Mouse (Mus musculus): Measurements from ENCODE around the gene Olfr872. TPM values are rescaled to one million over a fixed set of nuclear protein-coding genes. Genes with fewer than 3 reads are reported as not detected.
"Not testable (repeated sequence)": the region's sequence is repeated elsewhere in the genome, so short reads cannot be mapped to it uniquely, and the experiment has no call there.

Olfr872 gene
- polyA plus RNA-seq (2014; fragmentation: Nextera tagmentation; extraction: Ambion mirVana) = not detected in 2 replicates

DNA sequence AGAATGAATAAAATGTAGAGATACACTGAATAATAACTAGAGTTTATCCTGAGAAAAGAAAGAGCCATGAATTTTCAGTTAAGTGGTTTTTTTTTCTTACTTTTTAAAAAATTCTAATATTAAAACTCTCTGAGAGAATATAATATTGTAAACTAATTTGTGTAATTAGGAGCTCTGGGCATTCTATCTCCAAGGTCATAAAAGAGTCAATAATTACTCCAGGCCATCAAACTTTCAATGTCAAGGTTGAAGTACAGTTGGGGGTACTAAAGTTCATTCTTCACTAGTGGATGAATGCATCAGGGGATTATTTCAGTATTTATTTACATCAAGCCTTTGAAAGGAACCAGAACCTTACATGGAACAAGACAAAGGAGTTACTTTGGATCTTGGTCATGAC, at the start of gene Olfr872:
TSS of gene Olfr872 (plus strand) at position 301 of the 400 bp plus-strand sequence.
- TF ChIP-seq CTCF (IDR thresholded peaks at IDR 0.05; ENCODE audit: low read depth) = no peak
- Histone ChIP-seq H3K4me3 (ENCODE audit: low read depth, low read length) (no peak within 1 kb of the TSS), H3K4me1 (ENCODE audit: insufficient read depth) (no peaks in the 10 kb centered on the region), H3K4me2 (no peak within 1 kb of the TSS), H3K9me3 (ENCODE audit: low read depth, low read length) (no peaks in the 10 kb centered on the region), H3K36me3 (ENCODE audit: insufficient read depth) (no peaks in the 10 kb centered on the region), H3K9ac (no peak within 1 kb of the TSS), H3K27ac (ENCODE audit: low read depth) (no peak within 1 kb of the TSS), H3K27me3 (ENCODE audit: insufficient read depth, low read length) (no peaks in the 10 kb centered on the region)
- no peak for ATAC-seq (ENCODE audit: insufficient read depth)
- DNase-seq = no peak

DNA sequence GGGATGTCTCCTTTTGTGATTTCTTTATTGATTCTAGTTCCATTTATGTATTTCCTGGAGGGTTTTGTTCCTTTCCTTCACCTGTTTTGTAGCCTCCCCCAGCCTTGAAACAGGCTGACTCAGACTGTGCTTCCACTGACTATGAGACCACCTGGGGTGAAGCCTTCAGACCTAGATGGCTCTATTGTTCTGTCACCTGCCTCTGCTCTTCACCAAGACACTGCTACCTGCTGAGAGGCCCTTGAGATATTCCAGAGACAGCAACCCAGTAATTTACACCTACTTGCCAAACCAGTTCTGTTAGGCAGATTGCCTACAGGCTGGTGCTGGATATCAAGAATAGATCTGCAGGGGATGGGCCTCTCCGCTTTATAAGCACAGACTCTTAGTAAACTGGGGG, 34.8 kb upstream of the Olfr872 start:
- 63% methylated on average over 1 of the region's 1 CpGs for WGBS
- no peak for TF ChIP-seq CTCF (IDR thresholded peaks at IDR 0.05; ENCODE audit: low read depth)
- H3K27me3 ChIP-seq (ENCODE audit: insufficient read depth, low read length) = no peaks in the 10 kb centered on the region
- no peak overlapping the region for H3K9ac ChIP-seq
- H3K27ac ChIP-seq (ENCODE audit: low read depth) = no peak overlapping the region
- no peaks in the 10 kb centered on the region for H3K9me3 ChIP-seq (ENCODE audit: low read depth, low read length)
- H3K4me1 ChIP-seq (ENCODE audit: insufficient read depth) = no peaks in the 10 kb centered on the region
- ATAC-seq (ENCODE audit: insufficient read depth) (no peak), DNase-seq (no peak)
- no peaks in the 10 kb centered on the region for H3K36me3 ChIP-seq (ENCODE audit: insufficient read depth)
- no peak overlapping the region for H3K4me3 ChIP-seq (ENCODE audit: low read depth, low read length)
- no peak overlapping the region for H3K4me2 ChIP-seq

DNA sequence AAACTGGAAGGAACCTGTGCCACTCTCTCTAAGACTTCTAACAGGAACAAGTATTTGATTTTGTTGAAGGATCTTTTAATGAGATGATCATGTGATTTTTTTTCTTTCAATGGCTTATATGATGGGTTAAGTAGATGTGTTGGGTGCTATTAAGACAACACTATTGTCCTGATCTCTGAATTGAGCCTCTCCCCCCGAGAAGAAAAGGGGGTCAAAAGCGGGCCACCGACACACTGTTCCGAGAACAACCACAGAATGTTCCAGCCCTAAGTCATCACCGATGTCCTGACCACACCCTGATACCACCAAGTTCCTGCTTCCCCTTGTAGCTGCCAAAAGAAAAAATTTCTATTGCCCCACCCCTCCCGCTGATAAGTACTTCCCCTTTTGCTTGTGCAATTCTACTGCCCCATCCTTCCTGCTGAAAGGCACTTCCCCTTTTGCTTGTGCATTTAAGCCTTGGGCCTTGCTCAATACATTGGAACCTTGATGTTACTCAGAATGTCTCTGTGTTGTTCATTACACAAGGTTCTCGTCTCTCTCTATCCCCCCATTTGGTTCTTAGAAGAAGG, 33.4 kb upstream of the Olfr872 start:
- H3K27ac ChIP-seq (ENCODE audit: low read depth); DNase-seq; H3K9me3 ChIP-seq (ENCODE audit: low read depth, low read length); H3K9ac ChIP-seq; H3K36me3 ChIP-seq (ENCODE audit: insufficient read depth); H3K27me3 ChIP-seq (ENCODE audit: insufficient read depth, low read length); H3K4me3 ChIP-seq (ENCODE audit: low read depth, low read length); H3K4me1 ChIP-seq (ENCODE audit: insufficient read depth); ATAC-seq (ENCODE audit: insufficient read depth); H3K4me2 ChIP-seq: not testable (repeated sequence)
- WGBS = 90% methylated on average over 7 of the region's 7 CpGs

DNA sequence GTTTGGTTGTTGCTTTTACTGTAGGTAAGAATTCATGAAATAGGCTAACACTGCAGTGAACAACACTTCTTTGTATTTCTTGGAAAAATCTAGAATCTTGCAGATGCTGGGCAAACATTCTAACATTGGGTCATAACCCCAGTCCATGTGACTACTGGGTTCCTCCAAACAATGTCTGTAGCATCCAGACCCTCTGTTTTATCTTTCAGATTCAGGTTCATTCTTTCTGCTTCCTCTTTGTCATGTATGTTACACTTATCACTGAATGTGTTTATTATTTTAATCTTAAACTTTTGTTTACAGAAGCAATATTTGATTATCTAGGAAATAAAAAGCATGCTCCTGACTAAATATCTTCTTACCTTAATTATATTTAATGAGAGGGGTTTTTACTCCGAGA, 26.1 kb upstream of the Olfr872 start:
- DNase-seq = no peak
- H3K27me3 ChIP-seq (ENCODE audit: insufficient read depth, low read length) = no peaks in the 10 kb centered on the region
- 44% methylated on average over 1 of the region's 1 CpGs for WGBS
- H3K36me3 ChIP-seq (ENCODE audit: insufficient read depth) = no peaks in the 10 kb centered on the region
- no peak overlapping the region for H3K4me2 ChIP-seq
- ATAC-seq (ENCODE audit: insufficient read depth) = no peak
- no peaks in the 10 kb centered on the region for H3K9me3 ChIP-seq (ENCODE audit: low read depth, low read length)
- no peaks in the 10 kb centered on the region for H3K4me1 ChIP-seq (ENCODE audit: insufficient read depth)
- no peak overlapping the region for H3K4me3 ChIP-seq (ENCODE audit: low read depth, low read length)
- H3K9ac ChIP-seq = no peak overlapping the region
- no peak overlapping the region for H3K27ac ChIP-seq (ENCODE audit: low read depth)
- no peak for TF ChIP-seq CTCF (IDR thresholded peaks at IDR 0.05; ENCODE audit: low read depth)

DNA sequence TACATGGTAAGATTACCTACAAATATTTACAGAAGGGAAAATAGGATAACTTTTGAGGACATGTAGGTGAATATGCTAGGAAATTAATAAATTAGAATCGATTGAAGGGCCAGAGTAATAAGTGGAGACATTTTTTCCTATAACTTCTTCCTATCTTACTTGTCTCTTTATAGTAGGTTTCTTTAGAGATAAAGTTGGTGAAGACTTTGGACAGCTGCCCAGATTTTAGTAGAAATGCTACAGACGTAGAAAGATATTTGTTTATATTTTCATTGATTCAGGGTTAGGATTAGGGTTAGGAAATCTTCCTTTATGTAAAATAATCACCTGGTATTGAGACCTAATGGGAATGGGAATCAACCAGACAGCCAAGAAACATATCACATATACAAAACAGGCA, 25.4 kb upstream of the Olfr872 start:
- 50% methylated on average over 2 of the region's 2 CpGs for WGBS
- H3K4me3 ChIP-seq (ENCODE audit: low read depth, low read length) = no peak overlapping the region
- ATAC-seq (ENCODE audit: insufficient read depth) (no peak), DNase-seq (no peak)
- no peaks in the 10 kb centered on the region for H3K4me1 ChIP-seq (ENCODE audit: insufficient read depth)
- H3K9ac ChIP-seq = no peak overlapping the region
- no peaks in the 10 kb centered on the region for H3K36me3 ChIP-seq (ENCODE audit: insufficient read depth)
- no peaks in the 10 kb centered on the region for H3K9me3 ChIP-seq (ENCODE audit: low read depth, low read length)
- H3K4me2 ChIP-seq = no peak overlapping the region
- no peak for TF ChIP-seq CTCF (IDR thresholded peaks at IDR 0.05; ENCODE audit: low read depth)
- H3K27me3 ChIP-seq (ENCODE audit: insufficient read depth, low read length) = no peaks in the 10 kb centered on the region
- no peak overlapping the region for H3K27ac ChIP-seq (ENCODE audit: low read depth)

DNA sequence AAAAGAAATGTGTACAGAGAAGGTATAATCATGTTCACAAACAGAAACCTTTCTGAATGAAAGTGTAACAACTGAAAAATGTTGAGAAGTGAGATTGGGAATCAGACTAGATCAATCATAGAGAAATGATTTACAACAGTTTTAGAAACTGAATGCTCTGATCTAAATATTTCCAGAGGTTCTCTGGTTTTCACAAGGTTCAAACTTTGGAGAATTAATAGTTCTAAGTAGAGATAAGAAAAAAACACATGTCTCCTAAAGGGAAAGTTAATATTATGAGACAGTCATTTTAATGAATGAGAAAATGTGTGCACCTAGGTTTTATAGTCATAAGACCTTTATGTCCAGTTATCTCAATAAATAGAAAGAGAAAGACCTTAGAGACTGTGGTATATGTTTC, 25.0 kb upstream of the Olfr872 start, which contains the start of gene Olfr871:
TSS of gene Olfr871 (plus strand) at position 301 of the 400 bp plus-strand sequence.
- no peaks in the 10 kb centered on the region for H3K9me3 ChIP-seq (ENCODE audit: low read depth, low read length)
- no peak within 1 kb of the TSS for H3K4me2 ChIP-seq
- no peaks in the 10 kb centered on the region for H3K27me3 ChIP-seq (ENCODE audit: insufficient read depth, low read length)
- H3K9ac ChIP-seq = no peak within 1 kb of the TSS
- TF ChIP-seq CTCF (IDR thresholded peaks at IDR 0.05; ENCODE audit: low read depth) = no peak
- H3K36me3 ChIP-seq (ENCODE audit: insufficient read depth) = no peaks in the 10 kb centered on the region
- H3K4me1 ChIP-seq (ENCODE audit: insufficient read depth) = no peaks in the 10 kb centered on the region
- DNase-seq (no peak), ATAC-seq (ENCODE audit: insufficient read depth) (no peak)
- no peak within 1 kb of the TSS for H3K27ac ChIP-seq (ENCODE audit: low read depth)
- H3K4me3 ChIP-seq (ENCODE audit: low read depth, low read length) = no peak within 1 kb of the TSS

DNA sequence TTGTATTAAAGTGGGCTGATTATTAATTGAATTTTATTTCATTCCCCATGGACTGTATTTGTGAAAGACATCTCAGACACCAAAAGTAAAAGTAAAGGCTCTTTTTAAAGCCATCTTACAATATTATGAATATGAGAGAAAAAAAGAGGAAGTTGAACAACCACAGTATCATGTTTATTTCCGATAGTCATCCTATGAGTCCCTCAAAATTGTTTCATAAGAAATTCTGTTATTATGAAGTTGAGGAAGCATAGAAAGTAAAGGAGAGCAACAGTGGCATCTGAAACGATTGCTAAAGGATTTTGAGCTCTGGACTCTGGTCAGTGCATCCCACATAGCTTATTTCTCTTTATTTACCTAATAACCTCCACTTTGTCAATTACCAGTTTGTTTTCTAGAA, 459 bp downstream of the Olfr872 start:
- no peak for ATAC-seq (ENCODE audit: insufficient read depth)

DNA sequence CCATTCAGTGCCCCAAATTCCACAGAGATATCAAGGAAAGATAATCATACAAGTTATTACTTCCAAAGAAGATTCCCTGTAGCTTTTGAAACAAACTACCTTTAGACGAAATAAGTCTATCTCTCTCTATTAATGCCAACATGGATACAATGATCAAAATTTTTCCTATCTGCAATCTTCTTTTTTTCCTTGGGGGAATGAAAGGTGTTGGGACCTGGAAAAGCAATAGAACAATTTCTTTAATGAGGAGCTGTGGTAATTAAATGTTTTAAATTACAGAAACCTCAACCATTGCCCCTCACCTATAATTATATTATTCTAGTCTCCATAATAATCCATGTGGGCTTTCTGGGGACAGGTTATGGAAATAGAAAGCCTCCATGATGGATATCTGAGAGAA, 45.1 kb downstream of the Olfr872 start, which contains the start of gene Olfr39:
TSS of gene Olfr39 (plus strand) at position 301 of the 400 bp plus-strand sequence.
- no peak for TF ChIP-seq CTCF (IDR thresholded peaks at IDR 0.05; ENCODE audit: low read depth)
- Histone ChIP-seq H3K9ac (no peak within 1 kb of the TSS), H3K27me3 (ENCODE audit: insufficient read depth, low read length) (no peaks in the 10 kb centered on the region), H3K9me3 (ENCODE audit: low read depth, low read length) (no peaks in the 10 kb centered on the region), H3K4me1 (ENCODE audit: insufficient read depth) (no peaks in the 10 kb centered on the region), H3K27ac (ENCODE audit: low read depth) (no peak within 1 kb of the TSS), H3K36me3 (ENCODE audit: insufficient read depth) (no peaks in the 10 kb centered on the region), H3K4me2 (no peak within 1 kb of the TSS), H3K4me3 (ENCODE audit: low read depth, low read length) (no peak within 1 kb of the TSS)
- ATAC-seq (ENCODE audit: insufficient read depth) = no peak
- no peak for DNase-seq
- 65% methylated on average over 1 of the region's 1 CpGs for WGBS

More for the DNA sequence above, 459 bp downstream of the Olfr872 start:
- no peak overlapping the region for H3K4me2 ChIP-seq
- H3K4me3 ChIP-seq (ENCODE audit: low read depth, low read length) = no peak overlapping the region
- no peaks in the 10 kb centered on the region for H3K4me1 ChIP-seq (ENCODE audit: insufficient read depth)
- no peak overlapping the region for H3K9ac ChIP-seq
- WGBS = 61% methylated on average over 2 of the region's 2 CpGs
- no peak for DNase-seq
- H3K9me3 ChIP-seq (ENCODE audit: low read depth, low read length) = no peaks in the 10 kb centered on the region
- TF ChIP-seq CTCF (IDR thresholded peaks at IDR 0.05; ENCODE audit: low read depth) = no peak
- no peaks in the 10 kb centered on the region for H3K36me3 ChIP-seq (ENCODE audit: insufficient read depth)
- H3K27ac ChIP-seq (ENCODE audit: low read depth) = no peak overlapping the region
- no peaks in the 10 kb centered on the region for H3K27me3 ChIP-seq (ENCODE audit: insufficient read depth, low read length)

DNA sequence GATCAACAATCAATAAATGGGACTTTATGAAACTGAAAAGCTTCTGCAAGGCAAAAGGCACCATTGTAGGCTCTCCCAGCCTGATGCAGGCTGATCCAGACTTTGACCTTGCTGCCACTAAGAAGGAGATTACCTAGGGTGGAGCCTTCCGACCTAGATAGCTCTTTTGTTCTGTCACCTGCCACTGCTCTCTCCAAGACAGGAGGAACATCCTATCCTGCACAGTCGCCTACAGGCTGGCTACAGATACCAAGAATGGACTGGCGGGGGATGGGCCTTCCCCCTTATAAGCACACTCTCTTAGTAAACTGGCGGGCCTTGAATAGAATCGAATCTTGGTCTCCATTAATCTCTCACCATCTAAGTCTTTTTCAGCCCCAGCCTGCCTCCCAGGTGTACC, 58.6 kb downstream of the Olfr872 start:
- not testable (repeated sequence) for H3K27me3 ChIP-seq (ENCODE audit: insufficient read depth, low read length); H3K4me2 ChIP-seq; ATAC-seq (ENCODE audit: insufficient read depth); H3K9ac ChIP-seq; DNase-seq; H3K4me3 ChIP-seq (ENCODE audit: low read depth, low read length); H3K36me3 ChIP-seq (ENCODE audit: insufficient read depth); H3K9me3 ChIP-seq (ENCODE audit: low read depth, low read length); H3K4me1 ChIP-seq (ENCODE audit: insufficient read depth); H3K27ac ChIP-seq (ENCODE audit: low read depth)
- 79% methylated on average over 5 of the region's 5 CpGs for WGBS
